14 mouse cellular contexts compared by ENCODE assay signal in genomic region chr13:45696009-45696408, GRCm38 (mm10).
A peak's percentile ranks its signal among the peaks of the same experiment; 100 is the strongest.
DNase-seq lines count a peak whose midpoint lies in the region; TF ChIP-seq lines count a peak whose summit lies in the region.
"Had no signal": no experiment of that assay in that cellular context is flagged by ENCODE, and none has a peak within 500 bp of the region (broad histone marks: within the 10 kb centered on the region; RNA-seq: fewer than 3 reads in every experiment).

No protein-coding gene starts in this region.

- no peak for TF ChIP-seq POLR2A in cerebellum, adult 2 months (IDR thresholded peaks at IDR 0.05; ENCODE audit: borderline replicate concordance, insufficient read depth, low read length)
- no peak for TF ChIP-seq POLR2A in CH12.LX (IDR thresholded peaks at IDR 0.05; ENCODE audit: low read depth, low read length)

- peaks cover 20% of the 10 kb centered on the region for H3K4me1 ChIP-seq in cerebellum, adult 2 months (ENCODE audit: control insufficient read depth, insufficient read depth, low read length)
- H3K4me1 ChIP-seq in CH12.LX (ENCODE audit: control insufficient read depth in 1 of 2, insufficient read depth in 2 of 2), result peaks cover 23 to 72% of the 10 kb centered on the region in 2 experiments
- H3K4me1 ChIP-seq: midbrain, embryonic 12.5 days had no signal

- 98% methylated on average over 6 of the region's 6 CpGs for WGBS in cerebellum, adult 2 months

- H3K27ac ChIP-seq in cerebellum, adult 2 months (ENCODE audit: insufficient read depth, low read length), result no peak overlapping the region
- no peak overlapping the region for H3K27ac ChIP-seq in left cerebral cortex, adult 2 months
- no peak overlapping the region for H3K27ac ChIP-seq in CH12.LX (ENCODE audit: insufficient read depth, low read depth)
- H3K27ac ChIP-seq: forebrain, embryonic 12.5 days; midbrain, embryonic 12.5 days had no signal

- H3K4me3 ChIP-seq in cerebellum, adult 2 months (replicated peaks; ENCODE audit: insufficient read depth, low read depth, low read length), result no peak overlapping the region
- H3K4me3 ChIP-seq in left cerebral cortex, adult 2 months, result no peak overlapping the region
- no peak overlapping the region for H3K4me3 ChIP-seq in CH12.LX (replicated peaks in 1 of 3; ENCODE audit: low read depth in 2 of 3, low read length in 2 of 3, poor library complexity in 1 of 3)
- H3K4me3 ChIP-seq: forebrain, embryonic 12.5 days; midbrain, embryonic 12.5 days had no signal

- in situ Hi-C loops in CH12.LX (cut with MboI; ENCODE audit: low pct_ligation_motif_present, low pct_unique_long_range_greater_than_20kb, low sequenced_read_pairs), result loop anchor here (25.0 kb wide), 1 partner anchor 266 kb away; the partner anchor contains the start of gene Atxn1

- no peak overlapping the region for H3K9ac ChIP-seq in CH12.LX (ENCODE audit: insufficient read depth, low read depth)
- H3K9ac ChIP-seq: forebrain, embryonic 12.5 days; midbrain, embryonic 12.5 days had no signal

- no peak for DNase-seq in cerebellum, adult 2 months
- DNase-seq in cerebellum, adult 18-20 months, result no peak
- no peak for DNase-seq in left cerebral cortex, adult 2 months (ENCODE audit: extremely low spot score in 1 of 2, low spot score in 2 of 2)
- no peak for DNase-seq in left cerebral cortex, postnatal 14 days (ENCODE audit: low spot score in 2 of 2)
- DNase-seq in CH12.LX (ENCODE audit: extremely low read depth) (no peak), ZHBTc4 (ENCODE audit: low read depth, low spot score) (peak; percentile 22)
- no peak for DNase-seq in retina, postnatal 1 day
- no peak for DNase-seq in kidney, adult 18-20 months
- DNase-seq: adrenal gland, postnatal 25 days; B cell, adult 2 months; kidney, postnatal 25 days; layer of hippocampus, postnatal 36 days had no signal

- intact Hi-C loops in left cerebral cortex, adult 2 months (cut with DNase I), result no loop called here
- intact Hi-C loops in left cerebral cortex, postnatal 14 days (cut with DNase I), result no loop called here

- no peak overlapping the region for H3K4me2 ChIP-seq in CH12.LX (ENCODE audit: insufficient read depth, low read depth, poor library complexity, severe bottlenecking)
- H3K4me2 ChIP-seq: forebrain, embryonic 12.5 days; midbrain, embryonic 12.5 days had no signal

- peaks cover 21 to 69% of the 10 kb centered on the region in 2 experiments for H3K36me3 ChIP-seq in CH12.LX (replicated peaks in 1 of 2; ENCODE audit: control insufficient read depth in 1 of 2, insufficient read depth in 1 of 2, low read length in 1 of 2)
- H3K36me3 ChIP-seq: forebrain, embryonic 12.5 days; midbrain, embryonic 12.5 days had no signal

- H3K79me2 ChIP-seq in CH12.LX (replicated peaks; ENCODE audit: control insufficient read depth, extremely low read depth, insufficient read depth, poor library complexity, severe bottlenecking), result no peaks in the 10 kb centered on the region; the same call in none of the 2 replicates

- dilution Hi-C loops in CH12.LX (cut with MboI; ENCODE audit: extremely low pct_ligation_motif_present, extremely low pct_unique_long_range_greater_than_20kb, low sequenced_read_pairs), result no loop called here

- TF ChIP-seq CTCF in cerebellum, adult 2 months (IDR thresholded peaks at IDR 0.05; ENCODE audit: borderline replicate concordance, insufficient read depth, low read depth, low read length), result peak; percentile 31; the same call in 1 of the 2 replicates
- peak; percentile 48 for TF ChIP-seq CTCF in left cerebral cortex, adult 2 months (IDR thresholded peaks at IDR 0.05)
- peak; percentile 35 to 51; a peak in 3 of 4 replicates for TF ChIP-seq CTCF in CH12.LX (conservative IDR thresholded peaks at IDR 0.05 in 1 of 2, IDR thresholded peaks at IDR 0.05 in 1 of 2; ENCODE audit: low read depth in 2 of 2, low read length in 2 of 2)

- peaks cover 8% of the 10 kb centered on the region for H3K9me3 ChIP-seq in CH12.LX (replicated peaks; ENCODE audit: low read length)
- H3K9me3 ChIP-seq: forebrain, embryonic 12.5 days; midbrain, embryonic 12.5 days had no signal

- TF ChIP-seq RAD21 in CH12.LX (IDR thresholded peaks at IDR 0.05; ENCODE audit: low read depth, low read length), result peak; percentile 29

- no peak for TF ChIP-seq EP300 in CH12.LX (IDR thresholded peaks at IDR 0.05; ENCODE audit: low read length)

- H3K27me3 ChIP-seq in cerebellum, adult 2 months (ENCODE audit: control insufficient read depth, insufficient read depth, low read length), result no peaks in the 10 kb centered on the region
- no peaks in the 10 kb centered on the region for H3K27me3 ChIP-seq in CH12.LX (replicated peaks)
- H3K27me3 ChIP-seq: forebrain, embryonic 12.5 days; midbrain, embryonic 12.5 days had no signal

TF ChIP-seq in CH12.LX, 34 proteins besides CTCF, POLR2A, EP300 and RAD21:
- TF ChIP-seq KAT2A (IDR thresholded peaks at IDR 0.05; ENCODE audit: insufficient replicate concordance, low read length) (no peak), IRF4 (IDR thresholded peaks at IDR 0.05; ENCODE audit: low read depth, low read length) (no peak), ZC3H11A (IDR thresholded peaks at IDR 0.05; ENCODE audit: low read depth, low read length) (no peak), SMC3 (IDR thresholded peaks at IDR 0.05; ENCODE audit: low read depth, low read length) (0 out of 2 replicates have a peak, but pooled peaks have one; percentile 24), MAX (IDR thresholded peaks at IDR 0.05; ENCODE audit: low read length) (no peak), JUN (IDR thresholded peaks at IDR 0.05; ENCODE audit: insufficient read depth, low read depth, low read length) (no peak)
TF ChIP-seq in CH12.LX: peak in this region for 1.
